Mouse (Mus musculus): ENCODE measurements around the gene Olfr1242.

Olfr1242 gene

GRCm38 (mm10) chr2:89498235-89498634 lies at the start of gene Olfr1242:
TSS of gene Olfr1242 (minus strand) at chr2:89498335.
- DNase-seq (ENCODE audit: low read depth, low spot score): no peak

- DNase-seq (ENCODE audit: low read depth, low spot score): peak; percentile 29
These were observed 46.4 kb upstream of the Olfr1242 start for GRCm38 (mm10) chr2:89544516-89544915.

- no peak for DNase-seq (ENCODE audit: low read depth, low spot score)
These were observed 41.8 kb upstream of the Olfr1242 start for GRCm38 (mm10) chr2:89539923-89540322.

- DNase-seq (ENCODE audit: low read depth, low spot score): no peak
These were observed 33.3 kb upstream of the Olfr1242 start, which contains the start of gene Olfr1243 for GRCm38 (mm10) chr2:89531387-89531786. TSS of gene Olfr1243 (minus strand) at chr2:89531487.

- no peak for DNase-seq (ENCODE audit: low read depth, low spot score)
These were observed 11.1 kb downstream of the Olfr1242 start, which contains the start of gene Olfr1241 for GRCm38 (mm10) chr2:89487026-89487425. TSS of gene Olfr1241 (minus strand) at chr2:89487126.

- no peak for DNase-seq (ENCODE audit: low read depth, low spot score)
These were observed 55.2 kb downstream of the Olfr1242 start, which contains the start of gene Olfr1240 for GRCm38 (mm10) chr2:89442900-89443299. TSS of gene Olfr1240 (minus strand) at chr2:89443000.

Data from 3T3-L1 (cell line).